Mouse (Mus musculus) cerebellum, adult 2 months (tissue): ENCODE measurements around the gene Hist1h4b.

Experiments used
- CTCF ChIP-seq: fragments of 200-500 bp; IDR thresholded peaks from 2 replicates; pipeline ENCODE4 v1.5.1; 2011; ENCODE audit warnings: low read depth, mild to moderate bottlenecking, control low read depth, low read length, moderate library complexity, borderline replicate concordance; ENCODE audit not compliant: insufficient read depth
- POLR2A ChIP-seq: fragments of 200-500 bp; IDR thresholded peaks from 2 replicates; pipeline ENCODE4 v1.6.1; 2011; ENCODE audit warnings: low read length, control low read depth, borderline replicate concordance; ENCODE audit not compliant: insufficient read depth

DNA sequence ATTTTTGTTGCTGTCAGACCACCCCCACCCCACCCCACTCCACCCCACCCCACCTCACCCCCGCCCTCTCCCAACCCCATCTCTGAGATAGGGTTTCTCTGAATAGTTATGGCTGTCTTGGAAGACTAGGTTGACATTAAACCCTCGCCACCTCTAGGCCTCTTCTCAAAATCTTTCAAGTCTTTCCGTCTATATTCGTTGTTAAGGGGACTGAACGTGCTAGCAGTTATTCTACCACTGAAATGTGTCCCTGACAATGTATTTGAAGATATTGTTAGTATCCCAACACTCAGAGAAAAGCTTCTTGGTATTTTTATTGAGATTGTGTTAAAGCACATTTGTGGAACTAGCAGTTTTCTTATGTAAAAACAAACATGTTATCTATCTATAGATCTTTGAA, 15.9 kb upstream of the Hist1h4b start:
- TF ChIP-seq CTCF (no peak), POLR2A (no peak)
